Mouse (Mus musculus): Measurements from ENCODE around the gene Mynn.

- TF ChIP-seq CTCF (conservative IDR thresholded peaks at IDR 0.05; ENCODE audit: insufficient read depth, insufficient read length, low read depth, low read length) (no peak), POLR2A (IDR thresholded peaks at IDR 0.05; ENCODE audit: low read depth, low read length) (no peak)
Measured at GRCm38 (mm10) chr3:30633681-30634080, 31.8 kb downstream of the Mynn start.

All from kidney, adult 2 months (tissue).